Mouse (Mus musculus): ENCODE data around the gene Fgf8.

GRCm38 (mm10) chr19:45695496-45696280, 47.0 kb downstream of the Fgf8 start:
- TF ChIP-seq CTCF (IDR thresholded peaks at IDR 0.05) (no peak), EP300 (IDR thresholded peaks at IDR 0.05) (no peak)
